Mouse (Mus musculus): ENCODE data around the gene Papolg.

DNA sequence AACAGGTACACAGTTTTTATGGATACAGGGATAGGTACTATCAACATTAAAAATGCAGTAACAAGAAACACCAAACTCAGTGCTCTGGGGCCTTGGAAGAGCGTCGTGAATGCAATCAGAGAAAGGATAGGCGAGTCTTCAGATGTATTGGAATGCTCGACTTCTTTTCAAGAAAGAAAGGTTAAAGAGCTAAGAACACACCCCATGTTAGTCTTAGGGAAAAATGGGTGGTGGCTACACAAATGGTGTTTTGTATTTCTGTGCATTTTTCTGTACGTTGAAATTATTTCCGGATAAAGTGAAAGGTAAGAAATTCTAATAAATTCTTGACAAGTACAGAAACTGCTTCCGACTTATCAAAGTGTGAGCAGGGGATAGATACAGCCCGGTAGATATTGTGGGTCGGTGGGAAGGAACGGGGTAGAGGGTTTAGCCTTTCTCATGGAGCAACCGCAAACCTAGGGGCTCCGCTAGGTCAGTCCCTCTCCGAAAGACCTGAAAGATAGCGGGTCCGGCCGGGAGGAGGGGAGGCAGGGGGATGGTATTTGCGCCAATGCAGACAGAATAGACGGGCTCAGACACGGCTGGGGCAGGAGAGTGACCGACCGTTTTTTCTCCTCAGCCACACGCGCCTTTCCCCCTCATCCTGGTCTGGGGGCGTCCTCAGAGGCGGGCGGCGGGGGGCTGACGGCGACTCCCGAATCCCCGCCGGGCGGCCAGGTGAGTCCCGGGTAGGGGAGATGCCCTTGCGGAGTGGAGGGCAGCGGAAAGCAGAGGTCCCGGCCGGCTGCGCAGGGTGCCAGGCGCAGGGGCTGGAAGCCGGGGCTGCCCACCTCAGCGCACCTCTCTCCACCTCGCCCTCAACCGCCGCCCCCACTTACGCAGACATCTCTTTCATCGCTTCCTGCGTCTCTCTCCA, 653 bp downstream of the Papolg start:
- TF ChIP-seq CTCF (IDR thresholded peaks at IDR 0.05; ENCODE audit: low read depth) (no peak), EP300 (IDR thresholded peaks at IDR 0.05; ENCODE audit: low read depth) (no peak)

All from liver, embryonic 14.5 days (tissue).